Mouse (Mus musculus) liver, embryonic 14.5 days (tissue): ENCODE measurements at regions not wholly inside any gene's neighbourhood (a gene's known extent, or its start where the extent isn't known, plus 50 kb on each side); places are given as distances from the start of the nearest gene placed in this dataset.

Source experiments
- CTCF ChIP-seq: IDR thresholded peaks from 2 replicates; pipeline ENCODE4 v1.5.1; 2016; ENCODE audit warnings: antibody characterized with exemption, low read depth, control low read depth
- EP300 ChIP-seq: IDR thresholded peaks from 2 replicates; pipeline ENCODE4 v1.6.1; 2016; ENCODE audit warnings: antibody characterized with exemption, low read depth

DNA sequence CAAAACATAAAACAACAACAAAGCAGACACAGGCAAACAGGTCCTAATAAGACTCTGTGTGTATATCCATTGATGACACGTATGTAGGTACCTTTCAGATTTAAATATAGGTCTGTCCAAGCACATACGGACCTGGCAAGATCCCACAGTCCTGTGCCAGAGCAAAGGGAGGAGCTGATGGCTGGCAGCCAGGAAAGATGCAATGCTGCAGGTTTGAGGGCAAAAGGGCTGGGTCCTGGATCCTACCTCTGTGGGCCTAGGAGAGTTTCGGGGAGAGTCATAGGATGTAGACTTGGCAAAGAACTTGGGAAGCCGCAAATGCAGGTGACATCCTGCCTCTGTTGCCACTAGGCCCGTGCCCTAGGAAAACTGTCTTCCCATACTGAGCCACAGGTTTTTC is 54.6 kb upstream of the Rnf24 start:
- TF ChIP-seq CTCF (no peak), EP300 (no peak)
